Mouse (Mus musculus) lung, postnatal 0 days (tissue): ENCODE data around the gene Clic1. TPM values are rescaled to one million over a fixed set of nuclear protein-coding genes. Genes with fewer than 3 reads are reported as not detected.
A peak's percentile ranks its signal among the peaks of the same experiment; 100 is the strongest.

ENCODE experiments used
- ATAC-seq: fragments of 200-750 bp; cut with Nextera tagmentation; 2 replicates; pipeline ENCODE4 v1.8.0; 2017; ENCODE audit warnings: moderate library complexity
- DNase-seq: peaks from one replicate; pipeline ENCODE4 v3.0.0-alpha.2; 2016; ENCODE audit warnings: low spot score
- H3K27ac ChIP-seq: fragments of 300-500 bp; sonication (generic); 2 replicates; pipeline ENCODE4 v1.5.1; 2014; ENCODE audit warnings: antibody characterized with exemption, mild to moderate bottlenecking, low read length, mixed read lengths
- H3K27me3 ChIP-seq: fragments of 300-500 bp; sonication (generic); replicated peaks from 2 replicates; pipeline ENCODE4 v1.6.1; 2014; ENCODE audit warnings: low read length, mixed read lengths; ENCODE audit not compliant: insufficient read depth
- H3K36me3 ChIP-seq: fragments of 300-500 bp; sonication (generic); 2 replicates; pipeline ENCODE4 v1.6.1; 2014; ENCODE audit warnings: low read length, mixed read lengths; ENCODE audit not compliant: insufficient read depth
- H3K4me1 ChIP-seq: fragments of 300-500 bp; sonication (generic); 2 replicates; pipeline ENCODE4 v1.6.1; 2014; ENCODE audit warnings: antibody characterized with exemption, low read depth, low read length, mixed read lengths; ENCODE audit not compliant: insufficient read depth
- H3K4me2 ChIP-seq: fragments of 300-500 bp; sonication (generic); replicated peaks from 2 replicates; pipeline ENCODE4 v1.6.1; 2014; ENCODE audit warnings: low read depth, mild to moderate bottlenecking, low read length, moderate library complexity, mixed read lengths
- H3K4me3 ChIP-seq: fragments of 300-500 bp; sonication (generic); 2 replicates; pipeline ENCODE4 v1.5.1; 2014; ENCODE audit warnings: low read depth, low read length
- H3K9ac ChIP-seq: fragments of 300-500 bp; sonication (generic); replicated peaks from 2 replicates; pipeline ENCODE4 v1.6.1; 2014; ENCODE audit warnings: low read depth, mild to moderate bottlenecking
- H3K9me3 ChIP-seq: fragments of 300-500 bp; sonication (generic); 2 replicates; pipeline ENCODE4 v1.6.1; 2016; ENCODE audit warnings: low read length, mixed read lengths
- CTCF ChIP-seq: IDR thresholded peaks from 2 replicates; pipeline ENCODE4 v1.5.1; 2016; ENCODE audit warnings: antibody characterized with exemption, mild to moderate bottlenecking
- EP300 ChIP-seq: IDR thresholded peaks from 2 replicates; pipeline ENCODE4 v1.6.1; 2016; ENCODE audit warnings: antibody characterized with exemption, mild to moderate bottlenecking, control low read depth
- WGBS: fragments of 180-500 bp; shearing (Covaris S2); extraction: QIAGEN DNeasy Blood & Tissue Kit; methylation state at CpG from one replicate; pipeline ENCODE4 v1.1.7; 2014; 5-methylcytosine and 5-hydroxymethylcytosine counted together
- polyA plus RNA-seq: library from polyadenylated mRNA; unstranded; fragments of >200 nt; fragmentation: Nextera tagmentation; extraction: Ambion mirVana; gene quantifications from 2 replicates; pipeline ENCODE4 v1.2.1, GENCODE M21; 2015

Clic1 gene
- polyA plus RNA-seq, 1 experiment from 2014 or later: 355 TPM

- 2% methylated on average over 33 of the region's 33 CpGs for WGBS
- Histone ChIP-seq H3K4me1 (peaks cover 20% of the 10 kb centered on the region; the same call in 1 of the 2 replicates), H3K27me3 (no peaks in the 10 kb centered on the region), H3K9me3 (no peaks in the 10 kb centered on the region), H3K4me3 (peak within 1 kb of the TSS; percentile 53), H3K36me3 (no peaks in the 10 kb centered on the region), H3K27ac (peak within 1 kb of the TSS; percentile 96), H3K4me2 (peak within 1 kb of the TSS; percentile 99), H3K9ac (peak within 1 kb of the TSS; percentile 76)
- ATAC-seq: peak; percentile 94
- peak; percentile 99 for DNase-seq
- 0 out of 2 replicates have a peak, but pooled peaks have one; percentile 10 for TF ChIP-seq EP300
- no peak for TF ChIP-seq CTCF
Measured at GRCm38 (mm10) chr17:35046681-35047455, 2.9 kb upstream of the Clic1 start, which contains the start of gene Msh5. Gene Msh5 (minus strand): TSS chr17:35046745.

DNA sequence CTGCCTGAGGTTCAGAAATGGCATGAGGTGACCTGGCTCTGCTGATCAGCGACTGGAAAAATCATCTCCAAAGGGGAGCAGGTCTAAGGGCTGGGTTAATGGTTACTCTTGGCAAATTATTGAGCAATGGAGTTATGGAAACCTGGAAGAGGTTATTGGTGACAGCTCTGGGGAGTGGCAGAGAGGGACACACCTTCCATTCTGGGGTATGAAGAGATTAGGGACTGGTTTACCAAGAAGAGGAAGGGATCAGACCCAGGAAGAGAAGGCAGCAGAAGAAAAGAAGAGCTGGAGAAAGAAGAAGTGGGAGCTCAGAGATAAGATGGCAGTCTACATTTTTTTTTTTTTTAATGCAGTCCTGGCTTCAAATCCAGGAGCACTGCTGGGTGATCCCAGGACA lies 2.1 kb upstream of the Clic1 start:
- Histone ChIP-seq H3K27me3 (no peaks in the 10 kb centered on the region), H3K9ac (no peak overlapping the region; the same call in 1 of the 2 replicates), H3K36me3 (peaks cover 1% of the 10 kb centered on the region; the same call in 1 of the 2 replicates), H3K9me3 (no peaks in the 10 kb centered on the region), H3K4me1 (peaks cover 20% of the 10 kb centered on the region; the same call in 1 of the 2 replicates), H3K4me3 (no peak overlapping the region), H3K4me2 (peak overlapping the region; percentile 99), H3K27ac (peak overlapping the region; percentile 96)
- 38% methylated on average over 1 of the region's 1 CpGs for WGBS
- no peak for TF ChIP-seq EP300
- no peak for TF ChIP-seq CTCF
- ATAC-seq (no peak), DNase-seq (peak; percentile 46)

DNA sequence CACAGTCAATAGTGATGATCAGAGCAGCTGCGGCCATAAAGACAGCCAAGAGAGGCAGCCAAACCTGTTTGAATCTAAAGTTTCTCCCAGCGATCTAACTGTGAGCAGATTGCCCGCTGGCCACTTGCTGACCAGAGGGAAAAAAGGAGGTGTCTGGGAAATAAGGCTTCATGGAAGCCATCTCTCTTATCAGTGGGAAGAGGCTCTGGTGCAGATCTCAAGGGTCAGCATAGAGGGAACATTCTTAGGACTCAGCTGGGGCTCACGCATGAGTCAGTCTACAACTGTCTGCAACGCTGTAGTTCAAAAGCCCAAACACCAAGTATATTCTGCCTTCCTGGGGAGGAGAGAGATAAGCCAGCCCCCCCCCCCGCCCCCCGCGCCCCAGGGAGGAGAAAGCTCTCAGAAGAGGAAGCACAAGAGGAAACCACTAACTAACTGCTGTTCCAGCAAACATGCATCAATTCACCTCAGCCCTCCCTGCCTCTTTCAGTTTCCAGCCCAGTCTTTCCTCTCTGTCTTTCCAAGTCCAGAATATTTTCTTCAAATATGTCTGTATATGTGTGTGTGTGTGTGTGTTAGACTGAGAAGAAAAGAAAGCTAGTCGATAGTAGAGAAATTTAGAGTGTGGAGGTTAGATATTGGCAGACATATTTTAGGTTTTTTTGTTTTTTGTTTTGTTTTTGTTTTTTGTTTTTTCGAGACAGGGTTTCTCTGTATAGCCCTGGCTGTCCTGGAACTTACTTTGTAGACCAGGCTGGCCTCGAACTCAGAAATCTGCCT lies 1.4 kb upstream of the Clic1 start:
- peaks cover 20% of the 10 kb centered on the region; the same call in 1 of the 2 replicates for H3K4me1 ChIP-seq
- WGBS: 22% methylated on average over 11 of the region's 11 CpGs
- peak; percentile 67 for DNase-seq
- no peaks in the 10 kb centered on the region for H3K9me3 ChIP-seq
- no peak for TF ChIP-seq EP300
- no peak for TF ChIP-seq CTCF
- H3K4me2 ChIP-seq: peak overlapping the region; percentile 99
- H3K27me3 ChIP-seq: no peaks in the 10 kb centered on the region
- peak overlapping the region; percentile 96 for H3K27ac ChIP-seq
- no peak for ATAC-seq
- no peak overlapping the region for H3K9ac ChIP-seq
- peaks cover 8% of the 10 kb centered on the region; the same call in 1 of the 2 replicates for H3K36me3 ChIP-seq
- H3K4me3 ChIP-seq: no peak overlapping the region

DNA sequence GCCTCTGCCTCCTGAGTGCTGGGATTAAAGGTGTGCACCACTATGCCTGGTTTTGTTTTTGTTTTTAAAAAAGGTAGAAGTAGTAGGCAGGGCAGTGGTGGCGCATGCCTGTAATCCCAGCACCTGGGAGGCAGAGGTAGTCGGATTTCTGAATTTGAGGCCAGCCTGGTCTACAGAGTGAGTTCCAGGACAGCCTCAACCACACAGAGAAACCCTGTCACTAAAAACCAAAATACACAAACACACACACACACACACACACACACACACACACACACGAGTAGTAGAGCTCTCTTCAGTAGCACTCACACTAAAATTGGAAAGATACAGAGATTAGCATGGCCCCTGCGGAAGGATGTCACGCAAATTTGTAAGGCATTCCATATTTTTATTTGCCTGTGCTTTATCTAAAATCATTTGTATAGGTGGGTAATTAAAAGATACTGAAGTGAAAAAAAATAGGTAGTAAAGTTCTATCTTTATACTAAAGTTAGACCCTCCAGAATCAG lies 780 bp upstream of the Clic1 start:
- no peak for ATAC-seq
- Histone ChIP-seq H3K9ac (no peak overlapping the region), H3K4me3 (no peak overlapping the region), H3K36me3 (peaks cover 14% of the 10 kb centered on the region; the same call in 1 of the 2 replicates), H3K27ac (peak overlapping the region; percentile 96; the same call in 1 of the 2 replicates), H3K9me3 (no peaks in the 10 kb centered on the region), H3K4me1 (peaks cover 20% of the 10 kb centered on the region; the same call in 1 of the 2 replicates), H3K4me2 (peak overlapping the region; percentile 83), H3K27me3 (no peaks in the 10 kb centered on the region)
- no peak for TF ChIP-seq EP300
- TF ChIP-seq CTCF: no peak
- DNase-seq: no peak
- WGBS: 73% methylated on average over 5 of the region's 5 CpGs

- Histone ChIP-seq H3K4me3 (peak overlapping the region; percentile 65), H3K4me1 (peaks cover 13% of the 10 kb centered on the region; the same call in 1 of the 2 replicates), H3K9me3 (no peaks in the 10 kb centered on the region), H3K36me3 (peaks cover 24% of the 10 kb centered on the region; the same call in 1 of the 2 replicates), H3K27ac (peak overlapping the region; percentile 96), H3K9ac (peak overlapping the region; percentile 90), H3K4me2 (peak overlapping the region; percentile 83), H3K27me3 (no peaks in the 10 kb centered on the region)
- DNase-seq (peak; percentile 88), ATAC-seq (peak; percentile 21)
- TF ChIP-seq CTCF: no peak
- no peak for TF ChIP-seq EP300
- under 1% methylated on average over 25 of the region's 27 CpGs for WGBS
Measured at GRCm38 (mm10) chr17:35050126-35050750, 472 bp downstream of the Clic1 start.
